Mouse (Mus musculus) 416B (cell line): ENCODE measurements around the gene Lrrc4.

Source experiments
- DNase-seq: peaks from one replicate; pipeline ENCODE4 v3.0.0; 2011; ENCODE audit warnings: low read depth

Lrrc4 gene

GRCm38 (mm10) chr6:28854598-28854997 is 23.1 kb upstream of the Lrrc4 start:
- no peak for DNase-seq

- no peak for DNase-seq
Measured at GRCm38 (mm10) chr6:28853654-28854053, 22.1 kb upstream of the Lrrc4 start.

- no peak for DNase-seq
Measured at GRCm38 (mm10) chr6:28853164-28853563, 21.6 kb upstream of the Lrrc4 start.

GRCm38 (mm10) chr6:28852342-28852741 is 20.8 kb upstream of the Lrrc4 start:
- no peak for DNase-seq

GRCm38 (mm10) chr6:28850326-28850900 is 18.9 kb upstream of the Lrrc4 start:
- DNase-seq, result no peak

- no peak for DNase-seq
Measured at GRCm38 (mm10) chr6:28849317-28849716, 17.8 kb upstream of the Lrrc4 start.

- DNase-seq, result no peak
Measured at GRCm38 (mm10) chr6:28848891-28849290, 17.3 kb upstream of the Lrrc4 start.

GRCm38 (mm10) chr6:28848285-28848794 is 16.8 kb upstream of the Lrrc4 start:
- DNase-seq, result no peak

GRCm38 (mm10) chr6:28847616-28848015 is 16.1 kb upstream of the Lrrc4 start:
- no peak for DNase-seq

- no peak for DNase-seq
Measured at GRCm38 (mm10) chr6:28845610-28846009, 14.1 kb upstream of the Lrrc4 start.

- no peak for DNase-seq
Measured at GRCm38 (mm10) chr6:28842375-28843276, 11.1 kb upstream of the Lrrc4 start.

GRCm38 (mm10) chr6:28841569-28841968 is 10.0 kb upstream of the Lrrc4 start:
- no peak for DNase-seq

- DNase-seq, result no peak
Measured at GRCm38 (mm10) chr6:28836600-28836999, 5.1 kb upstream of the Lrrc4 start.

- peak; percentile 13 for DNase-seq
Measured at GRCm38 (mm10) chr6:28834046-28834445, 2.5 kb upstream of the Lrrc4 start.

GRCm38 (mm10) chr6:28833380-28833822 is 1.9 kb upstream of the Lrrc4 start:
- no peak for DNase-seq

- DNase-seq, result no peak
Measured at GRCm38 (mm10) chr6:28832751-28833291, 1.3 kb upstream of the Lrrc4 start.

GRCm38 (mm10) chr6:28831854-28832750 is 555 bp upstream of the Lrrc4 start:
- no peak for DNase-seq

GRCm38 (mm10) chr6:28830306-28830705 is 1.2 kb downstream of the Lrrc4 start:
- DNase-seq, result no peak

- DNase-seq, result no peak
Measured at GRCm38 (mm10) chr6:28828593-28828992, 3.0 kb downstream of the Lrrc4 start.

- DNase-seq, result no peak
Measured at GRCm38 (mm10) chr6:28827565-28827964, 4.0 kb downstream of the Lrrc4 start.

- no peak for DNase-seq
Measured at GRCm38 (mm10) chr6:28826689-28827389, 4.7 kb downstream of the Lrrc4 start.
